Mouse (Mus musculus): ENCODE measurements around the gene Srgap2.

The Srgap2 gene

DNA sequence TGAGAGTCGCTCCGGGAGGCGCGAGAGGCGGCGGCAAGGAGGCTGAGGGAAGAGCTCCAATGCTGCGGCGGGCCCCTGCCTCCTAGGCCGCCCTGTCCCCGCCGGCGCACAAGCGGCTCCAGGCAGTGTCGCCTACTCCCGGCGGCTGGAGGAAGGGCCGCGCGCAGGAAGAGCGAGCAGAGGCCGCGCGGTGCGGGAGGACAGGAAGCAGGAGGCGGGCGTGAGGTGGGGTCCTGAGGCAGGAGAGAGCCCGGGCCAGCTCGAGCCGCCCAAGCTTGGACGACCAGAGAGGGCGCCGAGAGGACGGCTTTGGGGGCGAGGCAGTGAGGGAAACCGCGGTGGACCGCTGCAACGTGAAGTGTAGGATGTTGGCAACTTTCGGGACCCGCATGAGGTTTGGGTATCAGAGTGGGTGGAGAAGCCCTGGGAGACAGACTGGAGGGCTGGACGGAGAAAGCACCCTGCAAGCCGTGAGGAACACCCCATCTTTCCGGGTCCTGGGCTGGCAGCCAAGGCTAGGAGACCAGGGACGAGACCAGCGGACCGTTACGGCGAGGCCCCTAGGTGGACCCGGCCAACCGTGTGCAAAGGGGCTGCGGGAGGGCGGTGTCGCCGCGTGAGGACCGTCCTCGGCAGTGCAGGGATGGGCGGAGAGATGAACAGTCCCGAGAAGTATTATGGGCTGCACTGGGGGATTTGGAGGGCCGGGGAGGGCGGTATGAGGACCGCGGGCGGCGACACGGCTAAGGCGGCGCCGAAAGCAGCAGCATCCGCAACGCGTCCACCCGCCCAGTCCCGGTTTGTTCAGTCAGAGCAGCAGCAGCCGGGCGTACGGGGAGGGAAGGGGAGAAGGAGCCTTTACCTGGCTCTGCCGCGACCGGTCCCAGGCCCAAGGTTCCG is 531 bp downstream of the Srgap2 start:
- DNase-seq (ENCODE audit: low spot score in 2 of 2), result peak; percentile 71 to 78

DNA sequence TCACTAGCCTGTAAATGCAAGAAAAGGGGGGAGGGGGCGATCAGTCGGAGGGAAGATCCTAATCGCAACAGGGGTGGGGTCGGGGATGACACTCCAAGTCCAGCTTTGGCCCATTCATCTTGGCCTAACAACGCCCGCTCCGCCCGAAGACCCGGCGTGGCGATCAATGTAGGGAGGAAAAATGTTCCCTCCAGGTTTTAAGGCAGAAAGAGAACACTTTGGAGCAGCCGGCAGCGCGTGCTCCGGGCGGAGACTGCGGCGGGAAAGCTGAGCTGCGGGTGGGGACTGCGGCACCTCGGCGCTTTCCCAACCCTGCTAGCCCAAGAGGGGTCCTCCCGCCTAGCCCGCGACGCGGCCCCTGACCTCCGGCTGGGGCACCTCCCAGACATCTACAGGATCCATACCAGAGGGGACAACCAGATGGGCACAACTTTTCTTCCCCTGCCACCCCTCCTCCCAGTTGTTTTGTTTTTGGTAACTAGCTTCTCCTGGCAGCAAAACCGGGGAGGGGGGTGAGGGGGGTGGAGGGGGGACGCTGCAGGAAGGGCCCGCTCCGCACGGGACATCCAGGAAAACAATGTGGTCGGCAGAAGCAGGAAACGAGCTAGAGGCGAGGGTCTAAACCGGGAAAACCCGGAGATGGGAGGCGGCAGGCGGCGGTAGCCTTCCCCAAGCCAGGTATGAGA is 1.4 kb downstream of the Srgap2 start:
- DNase-seq (ENCODE audit: low spot score in 2 of 2), result peak in 1 of 2 experiments; percentile 60

DNA sequence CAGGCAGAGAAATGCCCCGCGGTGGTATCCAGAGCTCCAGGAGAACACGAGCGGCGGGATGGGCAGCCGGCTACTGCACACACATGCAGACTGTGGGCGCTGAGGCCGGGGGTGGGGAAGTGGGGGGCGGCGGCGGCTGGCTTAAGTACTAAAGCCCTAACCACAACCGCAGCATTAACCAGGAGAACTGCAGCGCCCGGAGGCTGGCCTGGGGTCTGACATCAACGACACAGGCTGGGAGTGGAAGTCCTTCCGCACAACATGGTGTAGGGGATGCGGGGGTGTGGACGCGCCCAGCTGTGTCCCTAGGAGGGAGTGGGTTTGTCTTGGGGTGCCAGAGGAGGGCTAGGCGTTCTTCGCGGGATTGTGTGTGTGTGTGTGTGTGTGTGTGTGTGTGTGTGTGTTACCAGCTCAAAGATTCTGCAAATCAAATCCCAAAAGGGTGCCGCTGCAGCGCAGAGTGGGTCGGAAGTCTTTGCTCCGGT is 2.0 kb downstream of the Srgap2 start:
- DNase-seq (ENCODE audit: low spot score in 2 of 2), result peak in 1 of 2 experiments; percentile 57

DNA sequence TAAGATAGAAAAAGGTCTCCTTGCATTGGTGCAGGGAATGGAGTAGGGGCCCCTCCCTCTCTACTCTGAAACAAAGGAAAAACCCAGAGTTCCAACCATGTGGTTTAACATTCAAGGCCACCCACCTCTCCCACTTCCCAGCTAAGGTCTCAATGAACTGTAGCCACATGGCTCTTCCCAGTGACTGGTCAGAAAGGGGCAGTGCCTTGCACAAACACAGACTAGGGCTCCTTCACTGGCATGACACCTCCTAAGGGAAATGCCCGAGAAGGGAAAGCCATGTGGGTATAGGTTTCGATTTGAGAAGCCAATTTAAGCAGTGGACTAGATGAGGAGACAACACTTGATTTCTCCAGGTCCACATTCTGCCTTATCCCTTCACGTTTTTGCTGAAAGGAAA is 3.4 kb downstream of the Srgap2 start:
- DNase-seq (ENCODE audit: low spot score in 2 of 2), result no peak

DNA sequence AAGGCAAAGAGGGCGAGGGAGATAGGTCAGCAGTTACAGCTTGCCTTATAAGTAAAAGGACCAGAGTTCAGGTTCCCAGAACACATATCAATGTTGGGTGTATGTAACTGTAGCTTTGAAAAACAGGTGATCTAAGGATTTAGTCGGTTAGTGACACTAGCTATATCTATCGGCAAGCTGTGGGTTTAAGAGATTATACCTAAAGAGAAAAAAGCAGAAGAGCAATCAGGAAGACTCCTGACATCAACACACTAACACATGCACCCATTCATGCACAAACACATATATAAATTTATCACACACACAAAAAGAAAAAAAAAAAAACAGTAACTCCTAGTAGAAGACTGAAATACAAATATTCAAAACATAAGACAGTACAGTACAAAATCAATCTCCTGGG is 10.6 kb downstream of the Srgap2 start:
- DNase-seq (ENCODE audit: low spot score in 2 of 2), result no peak

DNA sequence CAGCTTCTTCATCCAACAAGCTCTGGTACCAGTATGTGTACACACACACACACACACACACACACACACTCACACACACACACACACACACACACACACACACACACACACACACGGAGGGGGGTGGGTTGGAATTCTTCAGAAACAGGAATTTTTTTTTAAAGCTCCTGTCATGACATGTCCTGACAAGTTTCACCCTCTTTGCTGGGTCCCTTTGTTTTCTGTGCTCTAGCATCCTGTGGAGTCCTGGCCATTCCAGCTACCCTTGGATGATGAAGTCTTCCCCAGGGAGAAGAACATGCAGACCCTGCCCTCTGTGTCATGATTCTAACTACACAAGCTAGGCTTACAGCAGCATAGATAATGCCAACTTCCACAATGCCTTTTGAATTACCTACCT is 13.0 kb downstream of the Srgap2 start:
- DNase-seq (ENCODE audit: low spot score in 2 of 2), result no peak

DNA sequence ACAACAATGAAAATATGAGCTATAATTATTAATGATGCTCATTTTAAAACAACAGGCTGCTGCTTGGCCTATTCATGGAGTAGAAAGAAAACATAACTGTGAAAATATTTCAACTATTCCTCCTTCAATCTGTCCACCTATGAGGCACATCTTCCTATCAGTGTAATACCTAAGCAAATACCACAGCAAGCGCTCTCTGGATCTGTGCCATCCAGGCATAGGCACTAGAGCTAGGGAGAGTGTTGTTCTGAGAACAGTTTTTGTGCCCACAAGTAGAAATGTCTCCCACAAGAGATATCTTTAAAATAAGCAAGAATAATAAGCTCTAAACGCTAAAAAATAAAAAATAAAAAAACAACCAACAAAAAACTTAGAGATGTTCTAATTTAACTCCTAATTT is 14.0 kb downstream of the Srgap2 start:
- no peak for DNase-seq (ENCODE audit: low spot score in 2 of 2)

DNA sequence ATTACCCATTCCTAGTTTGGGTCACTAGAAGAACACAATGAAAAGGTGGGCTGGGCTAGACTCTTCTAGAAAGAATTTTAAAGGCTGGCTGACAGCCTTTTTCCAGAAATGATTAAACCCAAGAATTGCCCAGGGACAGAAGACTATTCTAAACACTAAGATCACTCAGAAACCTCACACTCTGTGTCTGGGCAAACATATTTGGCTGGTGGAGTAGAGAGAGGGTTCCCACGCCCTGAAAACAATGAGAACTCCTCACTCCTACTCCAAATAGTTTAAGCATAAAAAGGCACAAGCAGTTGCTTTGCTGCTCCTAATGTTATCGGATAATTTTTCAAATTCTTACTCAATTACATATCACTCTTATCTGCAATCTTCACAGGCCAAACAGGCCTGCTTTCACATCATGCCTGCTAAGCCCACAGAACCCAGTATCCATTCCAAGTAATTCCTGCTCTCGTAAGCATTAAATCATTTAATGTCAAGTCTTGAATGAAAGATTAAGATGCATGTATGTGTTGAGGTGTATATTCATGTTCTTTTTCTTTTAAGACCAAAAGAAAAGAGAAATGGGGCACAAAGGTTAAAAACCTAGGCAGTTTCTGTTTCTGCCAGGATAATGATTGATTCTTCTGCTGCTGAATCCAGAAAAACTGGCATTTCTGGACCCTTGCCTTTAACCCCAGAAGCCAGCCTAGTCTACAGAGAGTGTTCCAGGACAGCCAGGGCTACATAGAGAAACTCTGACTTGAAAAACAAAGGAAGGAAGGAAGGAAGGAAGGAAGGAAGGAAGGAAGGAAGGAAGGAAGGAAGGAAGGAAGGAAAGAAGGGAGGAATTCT is 15.3 kb downstream of the Srgap2 start:
- DNase-seq (ENCODE audit: low spot score in 2 of 2), result no peak

DNA sequence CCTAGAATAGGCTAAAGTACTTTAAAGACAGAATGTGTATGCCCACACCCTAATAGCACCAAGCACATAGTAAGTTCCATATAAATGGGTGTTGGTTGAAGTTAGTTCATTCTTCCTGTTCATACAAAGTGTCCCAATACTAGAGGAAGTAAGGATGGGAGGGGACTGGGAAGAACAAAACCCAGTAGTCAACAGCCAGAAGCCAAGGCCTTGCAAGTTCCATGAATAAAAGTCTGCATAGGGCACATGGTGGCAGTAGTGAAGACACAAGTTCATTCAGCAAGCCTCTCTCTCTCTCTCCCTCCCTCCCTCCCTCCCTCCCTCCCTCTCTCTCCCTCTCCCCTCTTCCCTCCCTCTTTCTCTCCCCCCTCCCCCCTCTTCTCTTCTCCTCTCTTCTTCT is 16.0 kb downstream of the Srgap2 start:
- DNase-seq (ENCODE audit: low spot score in 2 of 2), result no peak

DNA sequence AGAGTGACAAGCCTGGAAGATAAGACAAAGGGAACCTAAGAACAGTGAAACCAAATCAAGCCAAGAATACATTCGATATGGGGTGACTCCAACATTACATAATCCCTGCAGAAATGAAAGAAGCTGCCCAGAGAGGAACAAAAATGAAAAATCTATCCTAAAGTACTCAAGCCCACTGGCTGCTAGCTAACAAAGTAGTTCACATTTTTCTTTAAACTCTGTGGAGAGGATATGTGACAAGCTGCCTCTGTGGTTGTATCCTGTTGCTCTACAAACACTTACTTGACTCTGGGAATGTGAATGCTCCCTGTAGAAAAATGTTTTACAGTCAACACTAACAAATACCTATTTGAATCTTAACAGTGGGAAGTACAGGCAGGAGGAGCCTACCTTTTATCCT is 25.5 kb downstream of the Srgap2 start:
- no peak for DNase-seq (ENCODE audit: low spot score in 2 of 2)

DNA sequence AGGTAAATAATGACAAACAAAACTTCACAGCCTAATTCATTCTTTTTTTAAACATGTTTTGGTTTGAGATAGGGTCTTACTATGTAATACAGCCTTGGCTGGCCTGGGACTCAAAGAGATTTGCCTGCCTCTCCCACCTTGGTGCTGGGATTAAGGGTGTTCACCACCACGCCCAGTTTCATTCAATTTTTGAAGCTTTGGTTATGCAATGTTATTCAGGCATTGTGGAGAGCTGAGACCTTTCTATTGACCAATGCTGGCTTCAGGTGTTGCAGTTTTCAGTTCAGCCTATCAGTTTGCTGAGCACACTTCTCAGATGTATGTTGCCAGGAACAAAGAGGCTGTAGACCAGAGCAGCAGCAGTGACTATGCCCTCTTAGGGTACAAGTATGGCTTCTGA is 28.9 kb downstream of the Srgap2 start:
- no peak for DNase-seq (ENCODE audit: low spot score in 2 of 2)

DNA sequence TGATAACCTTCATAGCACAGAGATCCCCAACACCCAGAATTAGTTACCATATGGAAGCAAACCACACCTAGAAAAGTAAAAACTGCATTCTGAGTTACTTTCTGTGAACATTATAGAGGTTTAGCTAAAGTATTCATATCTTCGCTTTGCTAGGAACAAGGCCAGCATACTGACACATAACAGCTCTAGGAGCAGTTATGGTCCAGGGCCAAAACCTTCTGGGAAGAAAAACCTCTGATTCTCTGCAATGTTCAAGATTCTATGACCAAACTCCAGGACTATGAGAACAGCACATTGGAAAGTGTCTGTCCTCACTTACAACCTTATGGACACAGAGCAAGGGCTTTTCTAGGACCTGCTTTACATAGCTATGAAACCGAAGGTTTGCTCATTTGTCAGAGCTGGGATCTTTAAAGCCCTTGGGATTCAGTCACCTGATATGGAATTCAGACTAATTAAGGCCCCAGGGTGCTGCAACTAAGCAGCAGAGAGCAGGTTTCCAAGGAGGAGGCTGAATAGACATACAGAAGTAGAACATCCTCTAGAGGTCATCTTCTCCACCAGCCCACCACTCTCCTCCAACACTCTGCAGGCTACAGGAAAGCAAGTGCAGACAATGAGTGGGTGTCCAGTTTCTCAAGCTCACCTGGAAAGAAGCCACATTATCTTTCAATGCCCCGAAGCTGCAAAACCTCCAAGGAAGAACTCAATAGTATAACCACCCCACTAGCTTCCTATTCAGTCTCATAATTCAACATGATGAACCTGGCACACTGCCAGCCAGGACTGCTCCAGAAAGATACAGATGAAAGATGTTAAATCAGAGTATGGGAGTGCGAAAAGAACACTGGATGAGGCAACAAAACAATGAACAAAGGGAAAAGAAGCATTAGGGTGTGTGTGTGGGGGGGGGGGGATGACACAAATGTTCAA is 32.9 kb downstream of the Srgap2 start:
- DNase-seq (ENCODE audit: low spot score in 2 of 2), result no peak

DNA sequence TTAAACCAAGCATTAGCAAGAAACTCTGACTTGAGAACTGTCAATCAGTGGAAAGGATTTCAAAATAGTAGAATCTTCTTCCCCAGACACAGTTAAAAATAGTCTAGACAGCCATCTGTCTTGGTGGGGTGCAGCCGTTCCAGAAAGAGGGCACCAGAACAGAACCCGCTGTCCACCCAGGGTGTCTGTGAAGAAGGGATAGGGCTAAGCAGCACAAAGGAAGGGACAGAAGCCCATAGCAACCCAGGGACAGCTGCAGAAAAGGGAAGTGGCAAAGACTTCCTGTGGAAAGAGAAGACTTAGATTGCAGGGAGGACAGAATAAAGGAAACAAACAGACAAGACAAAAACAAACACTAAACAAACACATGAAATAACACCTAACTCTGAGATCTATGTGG is 34.8 kb downstream of the Srgap2 start:
- peak in 1 of 2 experiments; percentile 45 for DNase-seq (ENCODE audit: low spot score in 2 of 2)

DNA sequence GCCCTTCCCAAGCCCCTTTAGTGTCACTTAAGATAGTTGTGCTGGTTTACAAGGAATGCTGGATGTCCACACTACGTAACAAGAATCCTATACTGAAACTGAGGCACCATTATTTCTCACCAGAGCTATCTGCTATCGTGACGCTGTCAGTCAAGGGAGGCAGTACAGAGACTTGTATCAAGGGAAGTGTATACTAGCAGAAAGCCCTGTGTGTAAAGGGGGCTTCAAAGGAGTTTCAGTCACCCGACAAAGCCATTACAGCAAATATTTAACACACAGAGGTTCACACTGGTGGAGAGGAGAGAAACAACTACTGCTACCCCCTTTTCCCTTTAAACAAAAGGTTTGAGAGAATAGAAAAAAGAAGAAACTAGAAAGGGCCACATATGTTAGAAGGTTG is 35.6 kb downstream of the Srgap2 start:
- no peak for DNase-seq (ENCODE audit: low spot score in 2 of 2)

DNA sequence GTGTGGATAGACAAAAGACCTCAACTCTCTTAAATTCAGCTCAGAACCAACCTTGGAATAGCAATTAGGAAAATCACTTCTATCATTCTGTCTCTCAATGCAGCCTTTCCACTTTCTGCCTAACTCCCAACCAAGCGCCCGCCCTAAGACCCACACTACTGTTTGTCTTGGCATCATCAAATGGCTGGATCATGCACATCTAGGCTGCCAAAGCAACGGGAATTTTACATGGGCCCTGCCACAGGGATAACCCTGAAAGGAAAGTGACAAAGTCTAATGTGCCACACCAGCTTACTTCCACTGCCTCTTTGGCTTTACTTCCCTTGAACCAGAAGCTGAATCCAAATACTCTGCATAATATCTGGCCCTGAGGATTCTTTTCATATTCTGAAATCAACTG is 37.8 kb downstream of the Srgap2 start:
- DNase-seq (ENCODE audit: low spot score in 2 of 2), result peak in 1 of 2 experiments; percentile 14

DNA sequence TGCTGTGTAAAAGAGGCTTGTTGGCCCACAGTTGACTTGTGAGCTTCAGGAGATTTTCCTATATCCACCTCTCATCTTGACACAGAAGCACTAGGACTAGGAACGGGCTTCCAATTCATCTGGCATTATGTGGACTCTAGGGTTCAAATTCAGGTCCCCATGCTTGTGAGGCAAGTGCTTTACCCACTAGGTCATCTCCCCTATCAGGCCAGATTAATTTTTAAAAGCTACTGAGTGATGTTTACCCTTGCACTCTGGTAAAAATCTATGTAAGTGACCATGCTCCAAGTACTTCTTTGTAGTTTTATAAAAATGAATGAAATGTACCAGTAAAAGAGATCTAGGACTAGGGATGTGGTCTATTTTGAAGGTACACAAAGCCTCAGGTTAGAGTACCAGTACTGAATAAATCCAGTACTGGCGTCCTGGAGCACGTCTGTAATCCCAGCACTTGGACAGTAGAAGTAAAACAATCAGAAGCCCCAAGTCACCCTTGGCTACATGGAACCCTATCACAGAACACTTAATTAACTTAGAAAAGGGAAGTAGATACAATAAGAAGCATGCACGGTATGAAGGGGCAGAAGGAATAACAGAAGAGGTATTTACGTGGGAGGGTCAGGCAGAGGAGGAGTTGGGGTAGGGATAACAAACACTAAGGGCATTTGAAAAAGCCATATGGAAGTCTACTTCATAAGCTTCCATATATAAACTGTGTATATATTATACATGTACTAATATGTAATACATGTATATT is 40.9 kb downstream of the Srgap2 start:
- no peak for DNase-seq (ENCODE audit: low spot score in 2 of 2)

DNA sequence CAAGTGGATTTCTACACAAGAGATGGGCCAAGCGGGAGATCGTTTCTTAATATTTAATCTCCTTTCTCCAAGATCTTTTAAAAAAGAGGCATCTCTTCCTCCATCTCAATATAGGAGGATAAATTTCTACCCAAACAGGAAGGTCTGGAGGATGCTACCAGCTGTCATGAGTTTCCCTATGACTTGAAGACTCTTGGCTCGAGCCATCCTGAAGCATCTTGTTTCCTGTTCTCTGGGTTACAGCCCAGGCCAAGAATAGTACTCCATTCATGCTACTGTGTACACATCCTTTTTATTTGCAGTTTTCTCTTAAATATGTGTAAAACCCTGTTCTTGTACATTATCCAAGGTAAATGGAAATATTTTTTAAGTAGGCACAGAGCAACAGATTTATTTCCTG is 44.9 kb downstream of the Srgap2 start:
- DNase-seq (ENCODE audit: low spot score in 2 of 2), result peak; percentile 18 to 49

DNA sequence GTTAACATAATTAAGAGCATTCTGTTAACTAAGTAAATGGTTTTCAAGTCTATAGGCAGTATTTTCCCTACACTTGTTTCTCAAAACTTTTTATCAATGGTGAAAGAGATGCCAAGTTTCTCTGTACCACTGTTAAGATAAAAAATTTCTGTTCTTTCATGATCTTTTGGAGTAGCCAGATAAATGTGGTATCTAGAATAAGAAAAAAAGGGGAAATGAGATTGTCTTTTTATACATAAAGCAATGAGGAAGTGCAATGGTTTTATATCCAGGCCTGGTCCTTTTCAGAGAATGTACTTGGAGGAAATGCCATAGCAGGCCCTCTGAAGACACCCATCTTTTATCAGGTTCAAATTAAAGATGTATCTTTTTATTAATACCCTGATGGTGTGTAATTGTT is 45.8 kb downstream of the Srgap2 start:
- DNase-seq (ENCODE audit: low spot score in 2 of 2), result no peak

DNA sequence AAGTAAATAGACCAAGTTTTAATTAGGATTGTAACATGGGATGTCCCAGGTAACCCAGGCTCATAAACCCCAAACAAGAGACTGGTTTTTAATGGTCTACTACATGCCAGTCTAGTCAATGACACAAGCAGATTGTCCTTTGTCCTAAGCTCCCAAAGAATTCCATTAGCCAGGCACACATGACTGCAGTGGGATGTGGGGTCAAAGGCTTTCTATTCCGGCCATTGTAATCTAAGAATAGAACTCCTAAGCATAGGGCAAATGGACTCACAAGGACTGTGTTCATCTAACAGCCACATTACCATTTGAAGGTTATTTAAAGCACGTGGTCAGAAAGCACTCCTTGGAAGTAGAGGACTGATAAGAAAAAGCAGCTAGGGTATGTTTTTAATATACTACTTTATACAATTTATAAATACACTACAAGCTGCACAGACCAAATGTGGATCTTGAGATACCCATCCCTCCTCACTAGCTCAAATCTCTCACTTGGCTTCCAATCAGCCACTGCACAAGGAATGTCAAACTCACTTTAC is 48.3 kb downstream of the Srgap2 start:
- peak; percentile 61 to 76 for DNase-seq (ENCODE audit: low spot score in 2 of 2)

DNA sequence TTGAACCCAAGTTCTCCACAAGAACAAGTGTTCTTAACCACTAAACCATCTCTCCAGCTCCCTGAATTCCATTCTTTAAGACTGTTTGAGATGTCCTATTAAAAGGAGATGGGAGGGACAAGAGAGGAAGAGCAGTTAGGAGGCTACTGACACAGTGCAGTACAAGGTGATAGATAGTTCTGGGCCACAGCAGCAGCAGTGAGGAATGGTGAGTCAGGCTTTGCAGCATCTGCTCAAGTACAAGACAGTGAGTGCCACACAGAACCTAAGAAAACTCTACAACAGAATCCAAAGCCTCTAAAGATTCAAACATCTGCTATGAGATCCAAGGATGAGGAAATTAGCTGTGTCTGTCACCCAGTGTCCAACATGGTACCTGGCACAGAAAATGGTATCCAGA is 51.8 kb downstream of the Srgap2 start:
- no peak for DNase-seq (ENCODE audit: low spot score in 2 of 2)
